Mouse (Mus musculus) lung, adult 2 months (tissue): Measurements from ENCODE around the gene Bzw1.

Source experiments
- CTCF ChIP-seq: fragments of 200-500 bp; IDR thresholded peaks from 2 replicates; pipeline ENCODE4 v1.5.1; 2011; ENCODE audit warnings: mild to moderate bottlenecking, low read length, control low read depth; ENCODE audit not compliant: insufficient read depth
- POLR2A ChIP-seq: fragments of 200-500 bp; IDR thresholded peaks from 2 replicates; pipeline ENCODE4 v1.6.1; 2011; ENCODE audit warnings: low read depth, mild to moderate bottlenecking, control low read depth, low read length, borderline replicate concordance; ENCODE audit errors: extremely low read depth

GRCm38 (mm10) chr1:58397731-58398130 lies 5.0 kb downstream of the Bzw1 start:
- TF ChIP-seq CTCF (no peak), POLR2A (no peak)
